In genomic region chr7:140855860-140856784, GRCm38 (mm10) we compare ENCODE assay signal across 7 mouse cellular contexts. TPM values are rescaled to one million over a fixed set of nuclear protein-coding genes. Genes with fewer than 3 reads are reported as not detected.
DNase-seq lines count a peak whose midpoint lies in the region; ATAC-seq and TF ChIP-seq lines count a peak whose summit lies in the region.

TSS of gene Gm45785 (minus strand) at chr7:140856331.

- DNase-seq in adrenal gland, adult 8-10 months = peak; percentile 89
- DNase-seq in embryonic facial prominence, embryonic 10.5 days (ENCODE audit: low spot score) = peak; percentile 91
- peak; percentile 83 for DNase-seq in gonadal fat pad, adult 2 months (ENCODE audit: low read depth)
- DNase-seq in left cerebral cortex, postnatal 4 days = peak; percentile 78

- TF ChIP-seq POLR2A in small intestine, adult 2 months (IDR thresholded peaks at IDR 0.05; ENCODE audit: low read depth, low read length) = 0 out of 2 replicates have a peak, but pooled peaks have one; percentile 54

- peaks cover 66% of the 10 kb centered on the region for H3K36me3 ChIP-seq in embryonic facial prominence, embryonic 10.5 days (replicated peaks)
- peaks cover 52% of the 10 kb centered on the region for H3K36me3 ChIP-seq in intestine, postnatal 0 days (ENCODE audit: control insufficient read depth, insufficient read depth)
- peaks cover 61% of the 10 kb centered on the region for H3K36me3 ChIP-seq in midbrain, embryonic 12.5 days
- peaks cover 49% of the 10 kb centered on the region for H3K36me3 ChIP-seq in small intestine, adult 2 months (ENCODE audit: control insufficient read depth, insufficient read depth, low read length)

- H3K27ac ChIP-seq in embryonic facial prominence, embryonic 10.5 days (replicated peaks) = peak within 1 kb of the TSS; percentile 84
- peak within 1 kb of the TSS; percentile 98 for H3K27ac ChIP-seq in intestine, postnatal 0 days (ENCODE audit: low read depth, low read length)
- peak within 1 kb of the TSS; percentile 90 for H3K27ac ChIP-seq in midbrain, embryonic 12.5 days (replicated peaks)
- H3K27ac ChIP-seq in small intestine, adult 2 months (ENCODE audit: insufficient read depth, low read depth, low read length) = peak within 1 kb of the TSS; percentile 90

- no peaks in the 10 kb centered on the region for H3K27me3 ChIP-seq in embryonic facial prominence, embryonic 10.5 days (replicated peaks; ENCODE audit: low read depth, poor library complexity, severe bottlenecking)
- H3K27me3 ChIP-seq in intestine, postnatal 0 days (replicated peaks; ENCODE audit: control insufficient read depth, insufficient read depth, low read length) = no peaks in the 10 kb centered on the region
- no peaks in the 10 kb centered on the region for H3K27me3 ChIP-seq in midbrain, embryonic 12.5 days
- H3K27me3 ChIP-seq in small intestine, adult 2 months (ENCODE audit: control insufficient read depth, insufficient read depth, low read length) = no peaks in the 10 kb centered on the region

- peak; percentile 85 for ATAC-seq in intestine, postnatal 0 days
- ATAC-seq in midbrain, embryonic 12.5 days (ENCODE audit: low FRiP score, low read depth) = peak; percentile 80

- H3K4me1 ChIP-seq in embryonic facial prominence, embryonic 10.5 days = peaks cover 40% of the 10 kb centered on the region
- H3K4me1 ChIP-seq in intestine, postnatal 0 days (replicated peaks; ENCODE audit: control insufficient read depth, insufficient read depth, low read length) = 0 out of 2 replicates have a peak, but pooled peaks cover 8% of the 10 kb centered on the region
- H3K4me1 ChIP-seq in midbrain, embryonic 12.5 days = peaks cover 32% of the 10 kb centered on the region
- H3K4me1 ChIP-seq in small intestine, adult 2 months (ENCODE audit: control insufficient read depth, insufficient read depth, insufficient read length, low read length) = peaks cover 13% of the 10 kb centered on the region

- intact Hi-C loops in left cerebral cortex, postnatal 4 days (cut with DNase I) = loop anchor here (10.0 kb wide), 1 partner anchor 319 kb away; the partner anchor contains the start of gene Rnh1

- peak within 1 kb of the TSS; percentile 92 for H3K4me2 ChIP-seq in intestine, postnatal 0 days (replicated peaks; ENCODE audit: low read depth)
- peak within 1 kb of the TSS; percentile 99 for H3K4me2 ChIP-seq in midbrain, embryonic 12.5 days (replicated peaks)

- H3K4me3 ChIP-seq in embryonic facial prominence, embryonic 10.5 days = peak within 1 kb of the TSS; percentile 90
- H3K4me3 ChIP-seq in intestine, postnatal 0 days (ENCODE audit: low read depth, low read length) = peak within 1 kb of the TSS; percentile 80
- peak within 1 kb of the TSS; percentile 81 for H3K4me3 ChIP-seq in midbrain, embryonic 12.5 days
- peak within 1 kb of the TSS; percentile 82 for H3K4me3 ChIP-seq in small intestine, adult 2 months (ENCODE audit: low read depth, low read length)

- no peaks in the 10 kb centered on the region for H3K9me3 ChIP-seq in embryonic facial prominence, embryonic 10.5 days
- H3K9me3 ChIP-seq in intestine, postnatal 0 days (ENCODE audit: control insufficient read depth) = no peaks in the 10 kb centered on the region
- H3K9me3 ChIP-seq in midbrain, embryonic 12.5 days = no peaks in the 10 kb centered on the region

- 2% methylated on average over 51 of the region's 51 CpGs for WGBS in embryonic facial prominence, embryonic 10.5 days
- under 1% methylated on average over 51 of the region's 51 CpGs for WGBS in intestine, postnatal 0 days
- WGBS in midbrain, embryonic 12.5 days = 1% methylated on average over 51 of the region's 51 CpGs
- WGBS in small intestine, adult 2 months = under 1% methylated on average over 51 of the region's 51 CpGs

- H3K9ac ChIP-seq in intestine, postnatal 0 days (ENCODE audit: low read depth, low read length) = peak within 1 kb of the TSS; percentile 87
- H3K9ac ChIP-seq in midbrain, embryonic 12.5 days (replicated peaks) = peak within 1 kb of the TSS; percentile 93

- TF ChIP-seq CTCF in intestine, postnatal 0 days (IDR thresholded peaks at IDR 0.05; ENCODE audit: low read depth) = peak; percentile 23; the same call in 1 of the 2 replicates
- no peak for TF ChIP-seq CTCF in small intestine, adult 2 months (IDR thresholded peaks at IDR 0.05; ENCODE audit: extremely low read depth, insufficient read length, insufficient replicate concordance, low read depth, low read length)

RNA-seq across cellular contexts. Expression of gene Gm45785, which starts in this region (rescaled TPM):
- 1 to 10 TPM in 2 of 4 experiments, not detected in 2; 1.0 to 1.2 TPM for total RNA-seq in adrenal gland, adult 8-10 months (2022)
- polyA plus RNA-seq in embryonic facial prominence, embryonic 10.5 days (2016; fragmentation: Nextera tagmentation; extraction: Ambion mirVana) = 0.22 TPM in 1 of 2 replicates, not detected in the other
- not detected in 2 replicates for polyA plus RNA-seq in gonadal fat pad, adult 2 months (2012; rRNA removed)
- polyA plus RNA-seq in intestine, postnatal 0 days (2015; fragmentation: Nextera tagmentation; extraction: Ambion mirVana) = not detected in 2 replicates
- 1 to 10 TPM; 1.4 TPM for total RNA-seq in left cerebral cortex, postnatal 4 days (2021)
- 0.20 TPM in 1 of 2 replicates, not detected in the other for polyA plus RNA-seq in midbrain, embryonic 12.5 days (2016; fragmentation: Nextera tagmentation; extraction: Ambion mirVana)
- not detected in 2 replicates for polyA plus RNA-seq in small intestine, adult 2 months (2012; rRNA removed)

Comparison
In these comparisons a context has a peak if more than half of its experiments do, and no peak if none do; other contexts are left out.
1. Peak in every context shown above with its lines: DNase-seq, ATAC-seq, H3K4me3 ChIP-seq and H3K27ac ChIP-seq.
2. Peak in DNase-seq, H3K4me3 ChIP-seq and H3K27ac ChIP-seq in embryonic facial prominence, embryonic 10.5 days; RNA of the gene not detected or under 1 TPM.
3. Peak in DNase-seq in gonadal fat pad, adult 2 months; RNA of the gene not detected or under 1 TPM.
4. Peak in ATAC-seq, H3K4me3 ChIP-seq, H3K27ac ChIP-seq, H3K9ac ChIP-seq and H3K4me2 ChIP-seq in intestine, postnatal 0 days; RNA of the gene not detected or under 1 TPM.
5. Peak in ATAC-seq, H3K4me3 ChIP-seq, H3K27ac ChIP-seq, H3K9ac ChIP-seq and H3K4me2 ChIP-seq in midbrain, embryonic 12.5 days; RNA of the gene not detected or under 1 TPM.